Mouse (Mus musculus): ENCODE measurements around the gene Vmn1r172. TPM values are rescaled to one million over a fixed set of nuclear protein-coding genes. Genes with fewer than 3 reads are reported as not detected.

Gene Vmn1r172
- not detected for polyA plus RNA-seq (2014; fragmentation: Illumina TruSeq; extraction: RNeasy Lipid Tissue Mini Kit (QIAGEN cat#74804); ENCODE audit: low read depth, low replicate concordance)

GRCm38 (mm10) chr7:23658016-23658415, at the start of gene Vmn1r172:
Vmn1r172 (plus strand) TSS chr7:23658316.

GRCm38 (mm10) chr7:23630422-23630821, 27.7 kb upstream of the Vmn1r172 start, which contains the start of gene Vmn1r171:
Vmn1r171 (plus strand) TSS chr7:23630722.

GRCm38 (mm10) chr7:23700403-23700802, 42.3 kb downstream of the Vmn1r172 start, which contains the start of gene Vmn1r173:
Vmn1r173 (plus strand) TSS chr7:23700703.

Other genes starting within 250 kb of the Vmn1r172 start
- gene Vmn1r167, start 151.1 kb upstream of the Vmn1r172 start, polyA plus RNA-seq (2014; fragmentation: Illumina TruSeq; extraction: RNeasy Lipid Tissue Mini Kit (QIAGEN cat#74804); ENCODE audit: low read depth, low replicate concordance): not detected
- not detected for gene Vmn1r168, start 118.6 kb upstream of the Vmn1r172 start, polyA plus RNA-seq (2014; fragmentation: Illumina TruSeq; extraction: RNeasy Lipid Tissue Mini Kit (QIAGEN cat#74804); ENCODE audit: low read depth, low replicate concordance)
- gene Vmn1r169, start 82.8 kb upstream of the Vmn1r172 start, polyA plus RNA-seq (2014; fragmentation: Illumina TruSeq; extraction: RNeasy Lipid Tissue Mini Kit (QIAGEN cat#74804); ENCODE audit: low read depth, low replicate concordance): not detected
- gene Vmn1r170, start 52.1 kb upstream of the Vmn1r172 start, polyA plus RNA-seq (2014; fragmentation: Illumina TruSeq; extraction: RNeasy Lipid Tissue Mini Kit (QIAGEN cat#74804); ENCODE audit: low read depth, low replicate concordance): not detected
- gene Vmn1r171, start 27.6 kb upstream of the Vmn1r172 start, polyA plus RNA-seq (2014; fragmentation: Illumina TruSeq; extraction: RNeasy Lipid Tissue Mini Kit (QIAGEN cat#74804); ENCODE audit: low read depth, low replicate concordance): not detected
- not detected for gene Vmn1r173, start 42.4 kb downstream of the Vmn1r172 start, polyA plus RNA-seq (2014; fragmentation: Illumina TruSeq; extraction: RNeasy Lipid Tissue Mini Kit (QIAGEN cat#74804); ENCODE audit: low read depth, low replicate concordance)
- not detected for gene Vmn1r174, start 94.0 kb downstream of the Vmn1r172 start, polyA plus RNA-seq (2014; fragmentation: Illumina TruSeq; extraction: RNeasy Lipid Tissue Mini Kit (QIAGEN cat#74804); ENCODE audit: low read depth, low replicate concordance)
- gene Vmn1r175, start 152.3 kb downstream of the Vmn1r172 start, polyA plus RNA-seq (2014; fragmentation: Illumina TruSeq; extraction: RNeasy Lipid Tissue Mini Kit (QIAGEN cat#74804); ENCODE audit: low read depth, low replicate concordance): not detected
- not detected for gene Vmn1r176, start 179.1 kb downstream of the Vmn1r172 start, polyA plus RNA-seq (2014; fragmentation: Illumina TruSeq; extraction: RNeasy Lipid Tissue Mini Kit (QIAGEN cat#74804); ENCODE audit: low read depth, low replicate concordance)
- not detected for gene Vmn1r177, start 208.1 kb downstream of the Vmn1r172 start, polyA plus RNA-seq (2014; fragmentation: Illumina TruSeq; extraction: RNeasy Lipid Tissue Mini Kit (QIAGEN cat#74804); ENCODE audit: low read depth, low replicate concordance)
- not detected for gene Vmn1r178, start 233.7 kb downstream of the Vmn1r172 start, polyA plus RNA-seq (2014; fragmentation: Illumina TruSeq; extraction: RNeasy Lipid Tissue Mini Kit (QIAGEN cat#74804); ENCODE audit: low read depth, low replicate concordance)

Data from testis, adult 10 weeks (tissue).